Mouse (Mus musculus) layer of hippocampus, postnatal 10 days (tissue): ENCODE data around the gene Fars2. TPM values are rescaled to one million over a fixed set of nuclear protein-coding genes. Genes with fewer than 3 reads are reported as not detected.

Experiments
- DNase-seq, 2 experiments: peaks; one replicate each; pipeline ENCODE4 v3.0.0; 2021; ENCODE audit warnings: low spot score in 2 of 2
- total RNA-seq, 2 experiments: library from RNA; stranded (reverse); gene quantifications; 2 replicates each; pipeline ENCODE4 v1.2.3; 2021

Fars2 gene
- total RNA-seq, 2 experiments from 2014 or later: 34.5 to 39.1 TPM

DNA sequence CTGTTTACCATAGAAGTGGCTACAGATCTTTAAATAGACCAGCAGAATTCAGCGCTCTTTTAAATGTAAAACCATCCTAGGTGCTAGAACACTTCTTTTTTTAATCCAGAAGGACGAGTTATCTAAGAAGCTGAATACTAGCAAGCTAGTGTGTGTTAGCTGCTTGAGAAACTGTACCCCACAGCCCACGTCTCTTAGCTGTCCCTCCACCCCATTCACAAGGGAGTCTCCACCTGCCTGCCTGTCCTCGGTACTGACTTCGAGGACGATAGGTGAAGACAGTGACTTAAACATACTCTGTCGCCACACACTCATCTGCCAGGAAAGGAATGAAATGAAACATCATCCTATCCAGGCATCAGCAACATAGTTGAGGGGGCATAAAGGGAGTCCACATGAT, 386.8 kb downstream of the Fars2 start:
- no peak for DNase-seq

DNA sequence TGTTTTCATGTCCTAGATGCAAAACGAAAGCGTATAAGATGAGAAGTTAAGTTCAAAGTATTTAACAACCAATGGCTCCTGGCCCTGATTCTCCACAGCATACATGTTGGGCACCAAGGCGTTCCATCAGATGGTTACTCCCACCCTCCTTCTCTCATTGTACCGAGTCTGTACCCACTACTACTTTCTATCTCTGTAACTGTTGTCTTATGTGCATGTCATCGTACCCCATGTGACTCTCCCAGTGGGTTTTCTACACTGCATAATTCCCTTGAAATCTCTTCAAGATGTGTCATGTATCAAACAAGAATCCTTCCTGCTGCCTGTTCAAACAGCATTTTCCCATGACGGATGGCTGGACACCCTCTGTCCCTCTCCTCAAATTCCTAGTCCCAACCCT, 388.5 kb downstream of the Fars2 start:
- no peak for DNase-seq

DNA sequence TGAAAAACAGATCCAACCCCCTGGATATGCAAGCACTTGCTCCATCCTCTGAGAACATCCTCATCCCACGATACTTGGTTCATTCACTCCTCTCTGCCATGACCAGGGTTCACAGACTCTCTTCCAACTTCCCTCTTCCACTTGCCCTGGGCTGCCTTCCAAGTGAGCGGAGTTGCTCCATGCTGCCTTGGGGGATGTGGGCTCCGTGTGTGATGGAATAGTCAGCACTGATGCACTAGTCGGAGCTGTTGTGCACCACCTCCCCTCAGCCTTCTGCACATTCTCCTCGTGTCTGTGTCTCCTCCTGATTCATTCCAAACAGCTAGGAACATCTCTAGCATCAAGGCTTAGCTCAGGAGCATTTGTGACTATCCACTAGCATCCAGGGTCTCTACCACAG, 389.1 kb downstream of the Fars2 start:
- peak; percentile 46 to 62 for DNase-seq

DNA sequence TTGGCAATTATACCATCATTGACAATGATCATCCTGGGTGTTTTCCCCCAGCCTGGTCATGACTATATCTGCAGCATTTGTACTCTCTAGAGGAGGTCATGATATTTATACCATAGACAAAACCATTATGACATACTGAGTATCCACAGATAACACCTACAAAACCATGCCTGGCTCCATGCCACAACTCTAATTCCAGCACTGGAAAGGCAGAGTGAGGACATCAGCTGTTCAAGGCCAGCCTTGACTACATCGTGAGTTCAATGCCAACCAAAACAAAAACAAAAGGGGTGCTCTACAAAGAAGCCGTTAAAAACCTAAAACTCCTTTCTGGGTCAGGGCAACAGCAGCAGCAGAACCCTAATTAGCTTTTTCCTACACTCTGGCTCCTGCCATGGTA, 392.9 kb downstream of the Fars2 start:
- DNase-seq: no peak

DNA sequence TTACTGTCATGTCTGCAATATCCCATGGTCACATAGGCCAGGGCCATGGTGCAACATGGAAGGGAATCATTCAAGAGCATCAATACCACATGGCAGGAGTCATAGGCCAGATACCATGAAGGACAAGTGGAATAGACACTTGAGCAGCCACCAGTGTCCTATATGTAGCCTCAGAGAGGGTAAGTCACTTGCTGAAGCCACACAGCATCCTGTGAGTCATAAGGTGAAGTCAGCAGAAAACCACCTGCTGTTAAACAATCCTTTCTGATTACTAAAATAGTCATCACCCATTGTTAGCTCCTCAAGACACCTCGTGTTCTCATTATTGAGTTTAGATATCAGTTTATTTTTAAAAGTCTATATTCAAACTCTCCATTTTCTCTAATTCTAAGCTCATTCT, 395.9 kb downstream of the Fars2 start:
- DNase-seq: no peak

DNA sequence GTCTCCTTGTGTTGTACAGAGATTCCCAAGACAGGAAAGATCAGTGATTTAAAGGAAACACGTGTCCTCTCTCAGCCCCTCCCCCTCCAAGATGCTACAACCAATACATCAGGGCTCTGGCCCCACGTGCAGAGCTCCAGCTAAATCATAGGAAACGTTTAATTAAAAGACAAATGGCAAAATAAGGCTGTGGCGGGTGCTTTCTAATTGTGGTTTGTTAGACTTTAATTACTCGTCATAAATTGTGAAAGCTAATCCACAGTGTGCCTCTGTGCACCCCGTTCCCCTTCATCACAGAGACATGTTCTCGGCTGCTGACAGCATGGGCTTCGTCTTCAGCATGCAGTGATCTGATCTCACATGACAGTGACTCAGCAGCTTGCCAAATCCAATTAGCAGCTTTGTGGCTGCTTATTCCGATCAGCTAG, 400.9 kb downstream of the Fars2 start:
- peak; percentile 40 to 45 for DNase-seq

DNA sequence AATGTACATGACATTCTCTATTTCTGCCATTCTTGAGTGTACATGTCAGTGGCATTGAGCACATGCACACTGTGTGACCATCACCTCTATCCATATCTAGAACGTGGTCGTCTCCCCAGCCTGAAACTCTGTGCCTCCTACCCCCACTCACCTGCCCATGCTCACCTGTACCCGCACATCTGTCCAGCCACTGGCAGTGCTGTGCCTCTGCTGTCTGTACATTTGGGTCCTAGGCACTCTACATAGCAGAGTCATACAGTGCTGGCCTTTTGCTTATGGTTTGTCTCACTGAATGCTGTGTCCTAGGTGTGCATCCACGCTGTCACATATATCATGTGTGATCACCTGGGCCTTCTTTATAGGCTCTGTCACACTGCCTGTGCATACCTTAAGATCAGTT, 410.5 kb downstream of the Fars2 start:
- no peak for DNase-seq

DNA sequence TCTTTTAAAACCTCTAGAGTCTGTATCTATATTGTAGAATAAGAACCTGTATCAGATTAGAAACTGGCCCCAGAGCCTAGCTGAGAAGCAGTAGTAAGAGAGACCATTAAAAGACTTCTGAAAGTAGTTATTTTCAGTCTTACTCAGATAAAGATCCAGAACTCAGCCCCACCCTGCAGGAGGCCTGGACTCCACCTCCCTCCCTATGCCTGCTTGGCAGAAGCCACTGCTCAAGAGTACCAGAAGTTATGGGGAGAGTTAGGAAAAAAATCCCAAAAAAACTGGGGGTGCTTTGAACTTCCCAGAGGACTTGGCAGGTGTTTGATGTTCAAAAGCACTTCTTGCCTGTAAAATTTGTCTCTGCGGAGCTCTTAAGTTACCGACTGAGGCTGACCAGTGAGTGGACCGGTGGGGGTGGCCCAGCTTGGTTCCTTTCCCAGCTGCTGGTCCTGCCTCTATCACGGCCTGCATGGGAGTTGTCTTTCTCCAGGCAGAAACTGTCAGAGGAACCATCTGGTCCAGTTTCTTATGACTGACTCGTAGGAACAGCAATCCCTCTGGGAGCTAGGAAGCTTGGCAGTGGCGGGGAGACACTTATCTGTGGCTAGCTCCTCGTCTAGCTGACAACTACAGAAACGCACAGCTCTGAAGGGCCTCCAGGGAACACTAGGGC, 411.1 kb downstream of the Fars2 start:
- DNase-seq: no peak

DNA sequence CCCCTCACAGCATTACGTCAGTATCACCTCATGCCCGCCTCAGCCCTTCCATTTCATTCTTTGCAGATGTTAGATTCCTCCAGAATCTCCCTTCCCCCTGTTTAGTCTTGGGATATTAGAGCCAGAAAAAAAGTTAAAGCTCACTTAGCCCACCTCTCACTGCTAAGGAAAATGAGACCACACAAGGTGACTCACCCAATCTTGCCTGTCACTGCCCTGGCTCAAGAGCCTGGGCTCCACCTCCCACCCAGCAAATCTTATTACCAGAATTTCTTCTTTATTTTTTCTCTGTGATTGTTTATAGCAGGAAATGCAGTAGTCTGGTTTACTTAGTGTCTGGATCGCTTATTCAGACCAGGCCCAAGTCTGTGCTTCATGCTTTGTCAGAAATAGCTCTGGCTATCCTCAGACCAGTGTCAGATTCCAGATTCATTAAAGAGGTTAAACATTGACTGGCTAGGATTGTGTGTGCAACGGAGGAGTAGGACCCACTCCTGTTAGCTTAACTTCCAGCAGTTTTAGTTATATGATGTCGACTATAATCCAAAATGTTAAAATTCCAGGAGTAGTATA, 412.3 kb downstream of the Fars2 start:
- DNase-seq: no peak

DNA sequence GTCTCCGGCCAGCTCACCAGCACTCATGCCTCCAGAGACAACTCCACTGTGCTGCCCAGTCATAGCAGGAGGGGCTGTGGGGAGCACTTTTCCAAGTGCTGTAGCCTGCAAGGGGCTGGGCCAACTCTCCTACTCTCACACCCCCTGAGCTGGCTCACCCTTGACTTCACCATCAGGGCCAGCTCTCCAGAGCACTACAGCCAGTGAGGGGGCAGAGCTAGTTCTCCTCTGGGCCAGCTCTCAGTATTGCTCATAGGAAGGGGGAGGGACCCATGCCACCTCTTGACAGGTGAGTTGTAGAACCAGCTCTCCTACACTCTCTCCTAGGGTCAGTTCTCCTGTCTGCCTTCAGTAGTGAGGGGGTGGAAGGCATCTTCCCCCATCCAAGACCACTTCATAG, 413.6 kb downstream of the Fars2 start:
- no peak for DNase-seq

DNA sequence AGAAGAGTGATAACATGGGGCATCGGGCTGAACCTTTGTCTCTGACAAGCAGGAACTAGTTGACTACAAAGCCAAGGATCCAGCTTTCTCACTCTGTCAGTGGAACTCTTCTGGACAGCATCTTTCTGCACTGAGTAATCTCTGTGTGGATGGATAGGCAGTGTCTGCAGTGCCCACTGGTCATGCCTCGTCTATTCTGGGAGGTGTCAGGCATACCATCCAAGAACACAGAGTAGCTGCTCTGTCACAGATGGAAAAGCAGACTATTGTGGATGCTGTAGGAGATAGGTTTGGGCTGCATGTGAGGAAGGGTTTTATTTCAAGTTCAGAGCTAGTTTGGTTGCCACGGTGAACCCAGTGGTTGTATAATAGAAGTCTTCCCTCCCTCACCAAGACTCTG, 414.7 kb downstream of the Fars2 start:
- DNase-seq: no peak

DNA sequence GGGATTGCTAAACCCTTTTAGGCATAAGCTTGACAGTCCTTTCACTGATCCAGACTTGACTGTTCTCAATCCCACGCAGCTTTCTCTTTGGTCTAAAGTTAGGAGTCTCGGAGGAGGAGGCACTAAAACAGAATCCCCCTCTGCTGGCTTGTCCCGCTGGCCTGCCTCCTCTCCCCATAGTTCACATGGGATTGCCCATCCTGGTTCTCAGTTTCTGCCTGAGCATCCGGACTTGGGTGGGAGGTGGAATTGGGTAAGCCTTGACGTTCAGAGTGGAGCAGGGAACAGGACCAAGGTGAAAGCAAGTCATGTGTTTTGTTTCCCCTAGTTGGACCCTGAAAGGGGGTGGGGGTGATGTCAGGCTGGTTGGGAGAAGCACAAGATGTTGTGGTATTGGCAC, 415.9 kb downstream of the Fars2 start:
- DNase-seq: no peak

DNA sequence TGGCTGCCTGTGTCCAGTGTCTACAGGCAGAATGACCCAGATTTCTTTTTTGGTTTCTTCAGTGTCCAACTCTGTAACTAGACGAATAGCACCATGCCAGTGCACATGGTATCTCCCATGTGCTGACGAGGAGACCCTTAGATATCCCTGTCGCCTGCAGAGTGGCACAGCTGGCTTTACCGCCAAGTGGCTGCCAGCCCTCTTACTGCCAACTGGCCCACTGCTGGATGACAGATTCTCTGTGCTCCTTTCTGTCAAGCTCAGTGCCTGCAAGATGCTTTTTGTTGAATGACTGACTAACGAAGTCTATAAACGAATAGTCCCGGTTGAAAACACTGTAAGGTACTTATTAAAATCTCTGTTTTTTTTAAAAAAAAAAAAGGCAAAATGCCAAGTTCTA, 416.3 kb downstream of the Fars2 start:
- DNase-seq: no peak

DNA sequence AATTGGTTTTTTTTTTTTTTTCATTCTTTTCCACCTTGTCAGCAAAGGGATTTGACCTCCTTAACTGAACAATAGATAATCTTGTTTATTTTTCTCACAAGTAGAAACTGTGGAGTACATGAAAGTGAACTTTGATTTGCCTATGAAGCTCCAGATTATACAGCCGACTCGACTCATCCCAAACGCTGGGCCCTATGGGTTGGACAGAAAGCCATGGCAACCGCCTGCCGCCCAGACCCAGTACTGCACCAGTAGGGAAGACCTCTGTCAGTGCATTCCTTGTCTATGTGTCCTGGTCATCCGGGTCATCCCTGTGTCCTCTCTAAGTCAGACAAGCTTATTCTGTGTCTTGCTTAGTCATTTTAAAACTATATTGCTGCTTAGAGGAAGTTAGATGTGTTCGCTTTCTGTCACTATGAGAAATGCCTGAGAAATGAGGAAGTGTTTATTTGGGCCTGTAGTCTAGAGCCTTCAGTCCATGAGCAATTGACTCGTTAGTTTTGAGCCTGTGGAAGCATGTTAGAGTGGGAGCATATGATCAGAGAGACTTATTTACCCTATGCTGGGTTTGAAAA, 416.8 kb downstream of the Fars2 start:
- DNase-seq: no peak

DNA sequence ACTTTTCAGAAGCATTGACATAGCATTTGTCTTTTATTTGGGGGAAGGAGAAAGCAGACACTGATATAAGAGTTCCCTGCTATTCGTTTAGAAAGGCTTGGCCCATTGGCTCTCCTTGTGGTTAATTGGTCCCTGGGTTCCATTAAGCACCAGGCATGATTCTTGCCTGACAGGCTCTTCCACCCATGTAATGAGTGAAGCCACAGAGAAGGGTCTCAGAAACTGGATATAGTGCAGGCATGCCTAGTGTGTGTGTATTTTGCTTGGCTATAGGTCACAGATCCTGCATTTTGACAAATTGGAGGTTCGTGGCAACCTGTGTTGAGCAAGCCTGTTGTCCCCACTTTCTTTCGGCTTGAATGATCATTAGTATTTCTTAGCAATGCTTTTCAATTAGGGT, 420.4 kb downstream of the Fars2 start:
- DNase-seq: no peak

DNA sequence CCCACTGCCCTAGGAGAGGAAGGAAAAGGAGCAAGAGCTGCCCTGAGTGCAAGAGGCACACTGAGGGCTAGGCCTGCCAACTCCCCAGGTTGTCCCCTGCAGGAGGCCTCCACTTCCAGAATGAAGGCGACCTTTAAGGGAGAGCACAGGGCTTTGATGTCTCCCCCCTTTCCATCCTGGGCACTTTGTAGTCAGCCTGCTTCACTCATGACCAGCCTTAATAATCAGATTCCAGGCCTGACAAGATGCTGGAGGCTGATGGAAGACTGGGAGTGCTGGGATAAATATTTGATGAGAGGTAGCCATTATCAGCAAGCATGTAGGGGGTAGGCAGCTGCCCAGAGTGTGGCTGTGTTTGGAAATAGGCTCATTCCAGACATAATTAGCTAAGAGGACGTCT, 421.2 kb downstream of the Fars2 start:
- DNase-seq: no peak

DNA sequence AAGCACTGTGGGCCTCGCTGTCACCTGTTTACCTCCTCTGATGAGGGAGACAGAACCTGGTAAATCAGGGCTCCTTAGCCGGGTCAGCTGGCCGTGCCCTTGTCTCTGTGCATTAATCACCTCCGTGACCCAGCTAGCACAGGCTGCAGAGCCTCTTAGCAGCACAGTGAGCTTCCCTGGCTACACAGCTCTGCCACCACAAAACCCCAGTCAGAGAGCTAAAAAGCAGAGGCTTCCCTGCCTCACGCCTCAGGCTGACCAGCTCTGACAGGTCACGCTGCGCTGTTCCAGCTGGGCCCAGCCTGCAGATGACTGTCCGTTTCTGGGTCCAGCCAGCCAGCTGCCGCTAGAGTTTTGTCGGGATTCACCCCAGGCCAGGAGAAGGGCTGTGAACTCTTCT, 423.0 kb downstream of the Fars2 start:
- no peak for DNase-seq

DNA sequence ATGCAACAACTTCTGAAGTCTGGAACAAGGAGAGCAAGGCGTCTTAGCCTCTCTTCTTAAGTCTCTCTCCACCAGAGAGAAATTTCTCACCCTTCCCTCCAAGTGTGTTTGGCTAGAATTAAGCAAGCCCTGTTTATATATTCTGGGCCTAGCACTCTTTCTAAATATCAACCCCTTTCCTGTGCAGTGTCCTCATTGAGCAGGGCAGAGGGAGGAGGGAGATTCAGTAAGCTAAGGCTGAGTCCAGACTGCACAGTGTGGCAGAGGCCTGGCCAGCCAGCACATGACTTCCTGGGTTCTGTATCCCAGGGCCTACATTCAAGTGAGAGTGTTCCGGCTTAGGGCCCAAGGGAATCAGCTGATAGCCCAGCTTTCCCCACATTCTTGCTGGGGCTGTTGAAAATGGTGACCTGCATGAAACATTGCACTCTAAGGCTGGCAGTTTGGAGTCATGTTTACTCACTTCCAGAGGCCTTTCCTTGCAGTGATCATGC, 424.1 kb downstream of the Fars2 start:
- DNase-seq: no peak

DNA sequence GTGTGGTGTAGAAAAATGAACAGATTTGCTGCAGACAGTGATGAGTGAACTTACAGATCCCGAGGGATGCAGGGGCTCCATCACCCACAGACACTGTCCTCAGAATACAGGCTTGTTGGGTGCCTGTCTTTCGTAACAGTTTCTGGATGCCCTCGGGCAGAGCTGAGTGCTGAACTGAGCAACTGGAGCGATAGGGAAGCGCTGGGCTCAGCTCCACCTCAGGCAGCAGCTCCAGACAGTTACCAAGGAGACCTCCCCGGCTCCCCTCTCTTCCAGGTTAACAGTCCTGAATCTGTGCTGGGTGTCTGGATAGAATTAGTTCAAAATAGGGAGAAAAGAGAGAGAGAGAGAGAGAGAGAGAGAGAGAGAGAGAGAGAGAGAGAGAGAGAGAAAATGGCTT, 433.5 kb downstream of the Fars2 start:
- DNase-seq: peak; percentile 26 to 44

DNA sequence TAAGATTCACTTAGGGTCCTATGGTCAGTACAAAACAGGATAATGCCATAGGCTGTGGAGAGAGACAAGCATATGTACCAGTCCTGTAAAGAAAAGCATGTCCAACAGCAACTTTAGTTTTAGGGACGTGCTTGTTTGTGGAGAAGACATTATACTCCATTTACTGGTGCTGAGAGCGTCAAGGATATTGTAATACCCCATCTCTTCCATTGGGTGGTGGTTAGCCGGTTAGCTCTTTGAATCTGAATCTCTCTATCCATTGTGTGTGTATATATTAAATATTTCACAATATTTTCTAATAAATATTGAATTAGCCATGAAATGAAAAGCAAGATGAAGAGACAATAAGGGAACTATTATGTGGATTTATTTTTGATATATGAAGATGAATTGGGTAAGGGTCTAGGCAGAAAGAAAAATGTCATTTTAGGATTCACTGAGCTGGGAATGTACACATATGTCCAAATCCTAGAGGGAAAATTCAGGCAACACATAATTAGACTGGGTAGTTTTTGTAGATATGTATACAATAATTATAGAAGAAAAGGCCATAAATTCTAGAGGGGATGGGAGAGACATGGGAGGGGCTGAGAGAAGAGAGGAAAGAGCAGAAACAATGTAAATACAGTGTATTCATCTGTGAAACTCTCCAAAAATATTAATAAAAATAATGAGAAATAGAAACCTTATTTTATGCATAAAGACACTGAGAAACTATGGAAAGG, 435.5 kb downstream of the Fars2 start:
- no peak for DNase-seq

DNA sequence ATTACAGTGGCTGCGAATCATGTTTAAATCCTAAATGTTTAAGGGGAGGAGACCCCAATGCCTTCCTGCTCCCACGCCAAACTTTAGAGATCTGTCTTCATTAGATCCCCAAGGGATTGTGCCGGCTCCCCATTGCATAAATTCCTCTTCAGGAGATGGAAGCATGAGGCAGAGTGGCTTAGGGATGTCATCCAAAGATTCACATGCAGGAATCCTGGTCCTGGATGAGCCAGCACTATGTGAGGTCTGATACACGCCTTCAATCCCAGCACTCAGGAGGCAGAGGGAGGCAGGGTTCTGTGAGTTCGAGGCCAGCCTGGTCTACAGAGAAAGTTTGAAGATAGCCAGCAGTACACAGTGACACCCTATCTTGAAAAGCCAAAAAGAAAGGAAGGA, 436.0 kb downstream of the Fars2 start:
- no peak for DNase-seq

DNA sequence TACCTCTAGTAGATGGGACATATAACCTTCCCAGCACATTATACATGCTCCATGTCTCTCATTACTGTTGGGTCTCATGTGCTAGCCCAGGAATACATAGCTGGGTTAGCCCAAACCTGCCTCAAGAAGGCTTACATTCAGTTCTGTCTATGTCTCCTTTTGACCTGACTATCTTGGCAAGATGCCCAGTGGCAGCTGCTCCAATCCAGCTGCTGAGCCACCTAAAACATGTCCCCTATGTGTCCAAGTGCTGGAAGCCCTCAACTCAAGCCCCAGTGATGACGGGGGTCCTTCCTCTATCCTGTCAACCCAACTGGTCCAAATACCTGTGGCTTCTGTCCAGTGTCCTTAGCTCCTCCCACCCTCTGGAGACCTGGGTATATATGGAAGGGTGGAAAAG, 437.5 kb downstream of the Fars2 start:
- no peak for DNase-seq
